In genomic region chr3:129199609-129200500, GRCm38 (mm10) we compare ENCODE assay signal across 8 mouse cellular contexts. TPM values are rescaled to one million over a fixed set of nuclear protein-coding genes. Genes with fewer than 3 reads are reported as not detected.
DNase-seq lines count a peak whose midpoint lies in the region; ATAC-seq and TF ChIP-seq lines count a peak whose summit lies in the region.

Gene Pitx2 (plus strand): TSS chr3:129199878.

- H3K4me3 ChIP-seq in lung, embryonic 15.5 days, result peak within 1 kb of the TSS; percentile 37
- peak within 1 kb of the TSS; percentile 52 for H3K4me3 ChIP-seq in embryonic facial prominence, embryonic 13.5 days
- peak within 1 kb of the TSS; percentile 32 for H3K4me3 ChIP-seq in hindbrain, embryonic 15.5 days
- H3K4me3 ChIP-seq in midbrain, embryonic 11.5 days (ENCODE audit: low read depth, low read length), result peak within 1 kb of the TSS; percentile 31
- no peak within 1 kb of the TSS; the same call in 1 of the 2 replicates for H3K4me3 ChIP-seq in layer of hippocampus, adult 2 months

- DNase-seq in lung, postnatal 36 days, result no peak
- peak; percentile 97 for DNase-seq in midbrain, embryonic 11.5 days (ENCODE audit: low spot score, missing footprints)
- no peak for DNase-seq in thymus, adult 18-20 months
- no peak for DNase-seq in layer of hippocampus, adult 2 months (ENCODE audit: low spot score in 2 of 2)
- DNase-seq in right cerebral cortex, postnatal 14 days, result no peak

- no peaks in the 10 kb centered on the region for H3K9me3 ChIP-seq in lung, embryonic 15.5 days
- no peaks in the 10 kb centered on the region for H3K9me3 ChIP-seq in embryonic facial prominence, embryonic 13.5 days
- no peaks in the 10 kb centered on the region for H3K9me3 ChIP-seq in hindbrain, embryonic 15.5 days
- H3K9me3 ChIP-seq in midbrain, embryonic 11.5 days (ENCODE audit: control insufficient read depth, low read length), result no peaks in the 10 kb centered on the region

- H3K36me3 ChIP-seq in lung, embryonic 15.5 days, result no peaks in the 10 kb centered on the region
- no peaks in the 10 kb centered on the region for H3K36me3 ChIP-seq in embryonic facial prominence, embryonic 13.5 days
- no peaks in the 10 kb centered on the region for H3K36me3 ChIP-seq in hindbrain, embryonic 15.5 days
- H3K36me3 ChIP-seq in midbrain, embryonic 11.5 days (ENCODE audit: control insufficient read depth, insufficient read depth, low read length), result no peaks in the 10 kb centered on the region

- peak; percentile 66 for ATAC-seq in lung, embryonic 15.5 days (ENCODE audit: borderline replicate concordance, extremely low read depth, low FRiP score, low TSS enrichment)
- ATAC-seq in embryonic facial prominence, embryonic 13.5 days (ENCODE audit: insufficient number of reproducible peaks, insufficient read depth, low FRiP score, low TSS enrichment, low read depth), result peak; percentile 60; the same call in 1 of the 2 replicates
- peak; percentile 57 for ATAC-seq in hindbrain, embryonic 15.5 days (ENCODE audit: low FRiP score, low read depth)
- ATAC-seq in midbrain, embryonic 11.5 days (ENCODE audit: low FRiP score), result peak; percentile 83

- H3K4me1 ChIP-seq in lung, embryonic 15.5 days, result peaks cover 27% of the 10 kb centered on the region
- peaks cover 43% of the 10 kb centered on the region for H3K4me1 ChIP-seq in embryonic facial prominence, embryonic 13.5 days
- H3K4me1 ChIP-seq in hindbrain, embryonic 15.5 days (replicated peaks), result peaks cover 22% of the 10 kb centered on the region
- H3K4me1 ChIP-seq in midbrain, embryonic 11.5 days (ENCODE audit: control insufficient read depth, insufficient read depth, low read length), result peaks cover 15% of the 10 kb centered on the region

- peak within 1 kb of the TSS; percentile 27; the same call in 1 of the 2 replicates for H3K9ac ChIP-seq in lung, embryonic 15.5 days
- peak within 1 kb of the TSS; percentile 71 for H3K9ac ChIP-seq in embryonic facial prominence, embryonic 13.5 days
- no peak within 1 kb of the TSS for H3K9ac ChIP-seq in hindbrain, embryonic 15.5 days
- H3K9ac ChIP-seq in midbrain, embryonic 11.5 days (ENCODE audit: low read length), result peak within 1 kb of the TSS; percentile 56

- peaks cover 94% of the 10 kb centered on the region for H3K27me3 ChIP-seq in lung, embryonic 15.5 days
- H3K27me3 ChIP-seq in embryonic facial prominence, embryonic 13.5 days, result peaks cover 94% of the 10 kb centered on the region
- H3K27me3 ChIP-seq in hindbrain, embryonic 15.5 days, result peaks cover 87% of the 10 kb centered on the region
- peaks cover 86% of the 10 kb centered on the region for H3K27me3 ChIP-seq in midbrain, embryonic 11.5 days (ENCODE audit: control insufficient read depth, insufficient read depth, low read length)

- H3K27ac ChIP-seq in lung, embryonic 15.5 days, result no peak within 1 kb of the TSS
- peak within 1 kb of the TSS; percentile 72 for H3K27ac ChIP-seq in embryonic facial prominence, embryonic 13.5 days
- no peak within 1 kb of the TSS for H3K27ac ChIP-seq in hindbrain, embryonic 15.5 days (replicated peaks)
- peak within 1 kb of the TSS; percentile 67 for H3K27ac ChIP-seq in midbrain, embryonic 11.5 days (ENCODE audit: low read depth, low read length)
- H3K27ac ChIP-seq in layer of hippocampus, adult 2 months, result no peak within 1 kb of the TSS

- no peak for TF ChIP-seq CTCF in layer of hippocampus, adult 2 months (conservative IDR thresholded peaks at IDR 0.05)

- WGBS in lung, embryonic 15.5 days, result under 1% methylated on average over 60 of the region's 60 CpGs
- WGBS in embryonic facial prominence, embryonic 13.5 days, result under 1% methylated on average over 56 of the region's 60 CpGs
- under 1% methylated on average over 59 of the region's 60 CpGs for WGBS in hindbrain, embryonic 15.5 days
- WGBS in midbrain, embryonic 11.5 days, result under 1% methylated on average over 60 of the region's 60 CpGs

- H3K4me2 ChIP-seq in lung, embryonic 15.5 days, result peak within 1 kb of the TSS; percentile 72
- H3K4me2 ChIP-seq in embryonic facial prominence, embryonic 13.5 days, result peak within 1 kb of the TSS; percentile 80
- peak within 1 kb of the TSS; percentile 54 for H3K4me2 ChIP-seq in hindbrain, embryonic 15.5 days
- peak within 1 kb of the TSS; percentile 73 for H3K4me2 ChIP-seq in midbrain, embryonic 11.5 days

RNA-seq across cellular contexts. Expression of gene Pitx2, which starts in this region (rescaled TPM):
- 3.0 and 6.3 TPM in 2 replicates for polyA plus RNA-seq in lung, embryonic 15.5 days (2015; fragmentation: Nextera tagmentation; extraction: Ambion mirVana)
- polyA plus RNA-seq in embryonic facial prominence, embryonic 13.5 days (2015; fragmentation: Nextera tagmentation; extraction: Ambion mirVana), result 62.5 and 65.6 TPM in 2 replicates
- 1.5 and 1.6 TPM in 2 replicates for polyA plus RNA-seq in hindbrain, embryonic 15.5 days (2015; fragmentation: Nextera tagmentation; extraction: Ambion mirVana)
- polyA plus RNA-seq in midbrain, embryonic 11.5 days (2014; fragmentation: Nextera tagmentation; extraction: Ambion mirVana), result 53.7 and 56.3 TPM in 2 replicates
- total RNA-seq in layer of hippocampus, adult 2 months (2021), result not detected

Comparison
In these comparisons a context has a peak if more than half of its experiments do, and no peak if none do; other contexts are left out.
1. H3K27ac ChIP-seq: peak in embryonic facial prominence, embryonic 13.5 days (single experiment) and midbrain, embryonic 11.5 days (single experiment); none in lung, embryonic 15.5 days (single experiment), hindbrain, embryonic 15.5 days (single experiment) and layer of hippocampus, adult 2 months (single experiment).
2. Peak in every context shown above with its lines, with median percentiles within 50 percentile points of each other: ATAC-seq and H3K4me2 ChIP-seq.